14 mouse cellular contexts compared by ENCODE assay signal in genomic region chr7:95324939-95325338, GRCm38 (mm10).
"Had no signal": no experiment of that assay in that cellular context is flagged by ENCODE, and none has a peak within 500 bp of the region (broad histone marks: within the 10 kb centered on the region; RNA-seq: fewer than 3 reads in every experiment).

No protein-coding gene starts in this region.

- H3K4me2 ChIP-seq: liver, embryonic 11.5 days; lung, embryonic 14.5 days; midbrain, embryonic 12.5 days; neural tube, embryonic 12.5 days; stomach, embryonic 15.5 days had no signal

- H3K9ac ChIP-seq: liver, embryonic 14.5 days; lung, embryonic 14.5 days; midbrain, embryonic 12.5 days; neural tube, embryonic 12.5 days; stomach, embryonic 15.5 days had no signal

- H3K27ac ChIP-seq: liver, embryonic 14.5 days; midbrain, embryonic 12.5 days; neural tube, embryonic 12.5 days; stomach, embryonic 15.5 days; stomach, postnatal 0 days had no signal

- H3K27me3 ChIP-seq: midbrain, embryonic 12.5 days; neural tube, embryonic 12.5 days; stomach, embryonic 15.5 days had no signal

- H3K4me1 ChIP-seq: midbrain, embryonic 12.5 days; neural tube, embryonic 12.5 days; stomach, embryonic 15.5 days had no signal

- DNase-seq: lung, adult 18-20 months; lung, embryonic 14.5 days; lung, postnatal 10 days; lung, postnatal 4 days; right cerebral cortex, postnatal 14 days; thymus, adult 2 months; thymus, postnatal 25 days; thymus, postnatal 4 days had no signal

- H3K36me3 ChIP-seq: midbrain, embryonic 12.5 days; neural tube, embryonic 12.5 days; stomach, embryonic 15.5 days had no signal

- H3K4me3 ChIP-seq: midbrain, embryonic 12.5 days; neural tube, embryonic 12.5 days; stomach, embryonic 15.5 days had no signal

- H3K9me3 ChIP-seq: midbrain, embryonic 12.5 days; neural tube, embryonic 12.5 days; stomach, embryonic 15.5 days had no signal
